Mouse (Mus musculus): ENCODE data around the gene Rnf157. TPM values are rescaled to one million over a fixed set of nuclear protein-coding genes. Genes with fewer than 3 reads are reported as not detected.

The Rnf157 gene
- polyA plus RNA-seq, 1 experiment from 2014 or later = 4.9 TPM

DNA sequence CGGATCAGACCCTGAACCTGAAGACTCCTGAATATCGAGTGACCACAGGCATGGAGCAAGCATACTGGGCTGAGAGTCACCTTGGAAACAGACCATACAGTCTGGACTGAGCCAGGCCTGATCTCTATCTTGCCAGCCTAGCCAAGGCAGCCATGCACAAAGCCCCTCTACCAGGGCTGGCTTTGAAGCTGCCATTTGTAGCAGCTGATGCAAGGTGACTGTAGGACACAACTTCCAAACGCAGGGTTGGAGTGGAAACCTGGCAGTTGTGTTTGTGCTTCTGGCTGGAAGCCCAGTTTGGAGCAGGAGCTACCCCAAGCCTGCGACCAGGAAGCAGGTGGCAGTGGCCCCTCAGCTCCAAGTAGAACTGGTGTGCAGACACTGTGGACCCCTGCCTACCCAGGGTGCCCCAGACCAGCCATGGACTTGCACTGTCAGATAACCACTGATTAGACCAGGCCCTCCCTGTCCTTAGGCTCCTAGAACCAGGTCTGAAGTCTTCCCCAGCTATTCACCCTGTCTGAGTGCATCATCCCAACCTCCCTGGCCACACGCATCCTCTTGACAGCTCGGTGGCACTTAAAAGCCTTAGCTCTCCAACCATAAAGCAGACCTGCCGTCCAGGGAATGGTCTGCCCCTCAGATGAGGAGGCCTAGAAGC is 27.7 kb upstream of the Rnf157 start:
- TF ChIP-seq CTCF (IDR thresholded peaks at IDR 0.05; ENCODE audit: low read depth) = no peak
- 68% methylated on average over 7 of the region's 7 CpGs for WGBS
- no peak overlapping the region for H3K27ac ChIP-seq (ENCODE audit: low read depth, low read length)

DNA sequence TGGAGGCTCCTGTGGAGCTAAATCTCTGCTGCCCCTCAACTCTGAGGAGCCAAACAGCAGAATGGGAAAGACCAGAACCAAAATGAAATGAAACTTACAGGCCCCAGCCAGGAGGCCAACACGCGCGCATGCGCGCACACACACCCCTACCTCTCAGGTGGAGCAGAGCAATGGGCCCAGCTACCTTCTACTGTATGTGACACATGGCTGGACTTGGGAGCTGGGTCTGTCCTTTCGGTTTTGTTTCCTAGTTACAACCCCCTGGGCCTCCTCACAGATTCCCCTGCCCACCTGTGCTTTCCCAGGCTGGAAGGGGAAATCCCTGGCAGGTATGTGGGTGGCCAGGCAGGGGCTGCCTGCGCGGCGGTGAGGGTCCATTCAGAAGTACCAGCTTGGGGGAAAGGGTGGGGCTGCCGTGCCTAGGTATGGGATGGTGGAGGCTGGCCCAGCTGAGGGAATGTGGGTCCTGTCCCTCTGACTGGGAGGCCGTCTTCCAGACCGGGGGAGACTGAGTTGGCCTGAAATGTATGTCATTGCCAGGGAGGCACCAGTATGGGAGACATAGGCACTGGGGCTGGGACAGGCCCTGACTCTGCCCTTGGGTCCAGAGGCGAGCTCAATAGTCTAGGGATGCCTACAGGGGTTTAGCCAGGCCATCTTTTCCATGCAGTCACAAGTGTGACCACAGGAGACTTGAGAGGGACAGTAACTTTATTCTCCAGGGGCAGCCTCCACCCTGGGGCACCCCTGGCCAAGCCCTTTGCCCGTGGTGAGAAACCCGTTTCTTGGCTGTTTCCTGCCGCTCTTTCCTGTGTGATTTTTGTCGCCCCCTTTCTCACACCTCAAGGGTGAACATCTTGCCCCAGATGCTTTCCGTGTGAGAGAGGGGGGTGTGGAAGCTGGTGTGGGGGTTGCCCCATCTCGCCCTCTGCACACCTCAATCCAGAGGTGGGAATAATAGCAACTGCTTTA is 26.7 kb upstream of the Rnf157 start:
- 0 out of 2 replicates have a peak, but pooled peaks have one; percentile 12 for TF ChIP-seq CTCF (IDR thresholded peaks at IDR 0.05; ENCODE audit: low read depth)
- Histone ChIP-seq H3K9ac (ENCODE audit: low read depth, low read length) (no peak overlapping the region), H3K4me3 (ENCODE audit: low read depth, low read length) (no peak overlapping the region), H3K36me3 (ENCODE audit: control insufficient read depth, insufficient read depth) (peaks cover 23% of the 10 kb centered on the region), H3K27ac (ENCODE audit: low read depth, low read length) (peak overlapping the region; percentile 21; the same call in 1 of the 2 replicates), H3K4me1 (replicated peaks; ENCODE audit: control insufficient read depth, insufficient read depth, low read length) (peaks cover 10% of the 10 kb centered on the region), H3K9me3 (ENCODE audit: control insufficient read depth) (no peaks in the 10 kb centered on the region), H3K27me3 (replicated peaks; ENCODE audit: control insufficient read depth, insufficient read depth, low read length) (no peaks in the 10 kb centered on the region), H3K4me2 (replicated peaks; ENCODE audit: low read depth) (no peak overlapping the region)
- peak; percentile 18; the same call in 1 of the 2 replicates for ATAC-seq
- WGBS = 75% methylated on average over 19 of the region's 19 CpGs

More for the DNA sequence above, 27.7 kb upstream of the Rnf157 start:
- Histone ChIP-seq H3K9ac (ENCODE audit: low read depth, low read length) (no peak overlapping the region), H3K4me3 (ENCODE audit: low read depth, low read length) (no peak overlapping the region), H3K36me3 (ENCODE audit: control insufficient read depth, insufficient read depth) (peaks cover 23% of the 10 kb centered on the region), H3K4me2 (replicated peaks; ENCODE audit: low read depth) (no peak overlapping the region), H3K9me3 (ENCODE audit: control insufficient read depth) (no peaks in the 10 kb centered on the region), H3K4me1 (replicated peaks; ENCODE audit: control insufficient read depth, insufficient read depth, low read length) (peaks cover 10% of the 10 kb centered on the region), H3K27me3 (replicated peaks; ENCODE audit: control insufficient read depth, insufficient read depth, low read length) (no peaks in the 10 kb centered on the region)
- no peak for ATAC-seq

DNA sequence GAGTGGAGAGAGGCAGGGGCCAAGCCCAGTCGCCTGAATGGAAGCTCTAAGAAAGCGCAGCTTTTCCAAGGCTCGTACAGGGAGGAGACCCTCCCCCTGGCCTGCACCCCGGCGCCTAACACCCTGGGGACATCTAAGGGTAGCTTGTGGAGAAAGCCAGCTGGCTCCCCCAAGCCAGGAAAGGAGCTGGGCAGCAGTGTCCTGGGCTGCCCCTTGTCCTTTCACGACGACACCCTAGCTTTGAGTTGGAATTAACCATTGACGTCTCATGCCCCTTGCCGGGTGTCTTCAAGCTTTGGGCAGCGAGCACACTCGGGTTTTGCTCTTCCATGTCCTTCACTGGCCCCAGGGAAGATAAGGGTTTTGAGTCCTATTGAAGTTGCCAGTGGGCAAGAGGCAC is 24.7 kb upstream of the Rnf157 start:
- H3K27ac ChIP-seq (ENCODE audit: low read depth, low read length) = peak overlapping the region; percentile 93
- peaks cover 23% of the 10 kb centered on the region for H3K36me3 ChIP-seq (ENCODE audit: control insufficient read depth, insufficient read depth)
- WGBS = 78% methylated on average over 11 of the region's 11 CpGs

DNA sequence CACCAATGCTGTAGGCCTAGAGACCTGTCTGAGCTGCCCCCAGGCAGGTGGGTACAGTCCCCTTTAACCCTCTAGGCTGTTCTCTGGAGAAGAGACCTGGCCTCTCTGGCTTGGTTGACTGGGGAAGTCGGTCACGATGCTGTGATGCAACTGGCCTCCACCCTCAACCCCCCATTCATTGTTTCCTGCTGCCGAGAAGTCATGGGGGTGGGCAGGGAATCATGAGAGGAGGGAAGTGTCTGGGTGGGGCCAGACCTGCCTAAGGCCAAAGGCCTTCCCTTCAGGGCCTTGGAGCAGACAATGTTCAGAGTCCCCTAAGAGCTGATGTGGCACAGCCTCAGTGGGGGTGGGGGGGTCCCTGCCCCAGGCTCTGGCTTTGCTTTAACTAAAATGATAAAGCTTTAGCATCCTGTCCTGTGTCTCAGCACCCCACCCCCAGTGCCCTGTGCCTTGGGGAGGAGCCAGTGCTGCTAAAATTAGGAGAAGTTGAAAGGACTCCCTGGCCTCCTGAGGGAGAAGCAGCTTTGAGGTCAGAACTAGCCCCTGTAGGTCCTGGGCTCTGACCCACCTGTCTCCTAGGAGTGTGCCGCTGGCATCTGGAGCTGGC is 24.0 kb upstream of the Rnf157 start:
- ATAC-seq = no peak
- Histone ChIP-seq H3K4me1 (replicated peaks; ENCODE audit: control insufficient read depth, insufficient read depth, low read length) (peaks cover 10% of the 10 kb centered on the region), H3K4me2 (replicated peaks; ENCODE audit: low read depth) (peak overlapping the region; percentile 72), H3K36me3 (ENCODE audit: control insufficient read depth, insufficient read depth) (peaks cover 23% of the 10 kb centered on the region), H3K9ac (ENCODE audit: low read depth, low read length) (peak overlapping the region; percentile 37; the same call in 1 of the 2 replicates), H3K27me3 (replicated peaks; ENCODE audit: control insufficient read depth, insufficient read depth, low read length) (no peaks in the 10 kb centered on the region), H3K9me3 (ENCODE audit: control insufficient read depth) (no peaks in the 10 kb centered on the region), H3K4me3 (ENCODE audit: low read depth, low read length) (peak overlapping the region; percentile 76; the same call in 1 of the 2 replicates), H3K27ac (ENCODE audit: low read depth, low read length) (peak overlapping the region; percentile 93)
- WGBS = 29% methylated on average over 4 of the region's 4 CpGs
- no peak for TF ChIP-seq CTCF (IDR thresholded peaks at IDR 0.05; ENCODE audit: low read depth)

More for the DNA sequence above, 24.7 kb upstream of the Rnf157 start:
- ATAC-seq = no peak
- Histone ChIP-seq H3K27me3 (replicated peaks; ENCODE audit: control insufficient read depth, insufficient read depth, low read length) (no peaks in the 10 kb centered on the region), H3K4me3 (ENCODE audit: low read depth, low read length) (no peak overlapping the region), H3K9ac (ENCODE audit: low read depth, low read length) (peak overlapping the region; percentile 37; the same call in 1 of the 2 replicates), H3K4me2 (replicated peaks; ENCODE audit: low read depth) (peak overlapping the region; percentile 72), H3K4me1 (replicated peaks; ENCODE audit: control insufficient read depth, insufficient read depth, low read length) (peaks cover 10% of the 10 kb centered on the region), H3K9me3 (ENCODE audit: control insufficient read depth) (no peaks in the 10 kb centered on the region)
- no peak for TF ChIP-seq CTCF (IDR thresholded peaks at IDR 0.05; ENCODE audit: low read depth)

DNA sequence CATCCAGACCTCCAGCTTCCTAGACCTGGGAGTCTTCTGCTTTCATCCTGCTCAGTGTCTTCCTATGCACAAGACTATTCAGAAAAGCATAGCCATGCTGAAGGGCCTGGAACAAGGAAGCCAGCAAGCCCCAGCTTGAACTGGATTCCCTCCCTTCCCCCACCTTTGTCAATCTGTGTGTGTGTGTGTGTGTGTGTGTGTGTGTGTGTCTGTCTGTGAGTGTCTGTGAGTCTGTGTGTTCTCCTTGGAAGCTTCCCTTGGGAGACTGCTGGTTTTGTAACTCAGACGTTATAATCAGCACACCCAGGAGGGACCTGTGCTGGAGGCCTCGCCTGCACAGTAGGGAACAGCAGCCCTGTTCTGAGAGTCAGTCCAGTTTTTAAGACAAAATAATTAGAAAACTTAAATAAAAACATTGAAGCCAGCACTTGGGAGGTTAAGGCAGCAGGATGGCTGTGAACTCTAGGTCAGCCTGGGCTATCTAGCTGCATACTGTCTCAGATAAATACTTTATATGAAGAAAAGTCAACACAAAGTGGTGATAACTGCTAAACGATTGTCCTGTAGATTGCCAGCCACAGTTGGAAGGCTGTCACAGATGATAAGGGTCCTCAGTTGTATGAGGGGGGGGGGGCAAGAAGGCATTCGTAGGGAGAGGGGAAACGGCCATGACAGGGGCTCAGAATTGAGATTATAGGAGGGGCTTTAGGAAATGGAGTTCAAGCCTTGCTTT is 23.3 kb upstream of the Rnf157 start:
- 21% methylated on average over 5 of the region's 5 CpGs for WGBS
- Histone ChIP-seq H3K4me3 (ENCODE audit: low read depth, low read length) (peak overlapping the region; percentile 76), H3K27ac (ENCODE audit: low read depth, low read length) (peak overlapping the region; percentile 93), H3K4me1 (replicated peaks; ENCODE audit: control insufficient read depth, insufficient read depth, low read length) (peaks cover 10% of the 10 kb centered on the region), H3K9ac (ENCODE audit: low read depth, low read length) (peak overlapping the region; percentile 37; the same call in 1 of the 2 replicates), H3K36me3 (ENCODE audit: control insufficient read depth, insufficient read depth) (peaks cover 23% of the 10 kb centered on the region), H3K27me3 (replicated peaks; ENCODE audit: control insufficient read depth, insufficient read depth, low read length) (no peaks in the 10 kb centered on the region), H3K4me2 (replicated peaks; ENCODE audit: low read depth) (peak overlapping the region; percentile 72), H3K9me3 (ENCODE audit: control insufficient read depth) (no peaks in the 10 kb centered on the region)
- TF ChIP-seq CTCF (IDR thresholded peaks at IDR 0.05; ENCODE audit: low read depth) = no peak
- no peak for ATAC-seq
